Mouse (Mus musculus) olfactory bulb, adult 2 months (tissue): ENCODE measurements around the gene Mrpl34.
"Not testable (repeated sequence)": the region's sequence is repeated elsewhere in the genome, so short reads cannot be mapped to it uniquely, and the experiment has no call there.

ENCODE experiments used
- CTCF ChIP-seq: fragments of 200-500 bp; IDR thresholded peaks from 2 replicates; pipeline ENCODE4 v1.5.1; 2012; ENCODE audit warnings: low read depth, mild to moderate bottlenecking, low read length, moderate library complexity; ENCODE audit not compliant: insufficient read depth
- POLR2A ChIP-seq: fragments of 200-500 bp; IDR thresholded peaks from 2 replicates; pipeline ENCODE4 v1.6.1; 2012; ENCODE audit warnings: mild to moderate bottlenecking, low read depth, low read length, moderate library complexity; ENCODE audit not compliant: insufficient read depth

DNA sequence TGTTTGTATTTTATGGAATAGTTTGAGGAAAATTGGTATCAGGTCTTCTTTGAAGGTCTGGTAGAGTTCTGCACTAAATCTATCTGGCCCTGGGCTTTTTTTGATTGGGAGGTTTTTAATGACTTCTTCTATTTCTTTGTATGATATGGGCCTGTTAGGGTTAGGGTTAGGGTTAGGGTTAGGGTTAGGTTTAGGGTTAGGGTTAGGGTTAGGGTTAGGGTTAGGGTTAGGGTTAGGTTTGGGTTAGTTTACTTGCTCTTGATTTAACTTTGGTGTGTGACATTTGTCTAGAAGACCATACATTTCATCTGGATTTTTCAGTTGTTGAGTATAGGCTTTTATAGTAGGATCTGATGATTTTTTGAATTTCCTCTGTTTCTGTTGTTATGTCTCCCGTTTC, 31.8 kb upstream of the Mrpl34 start:
- TF ChIP-seq POLR2A, CTCF: not testable (repeated sequence)
